Mouse (Mus musculus) monocyte, adult 59 days (primary cell): ENCODE data around the gene Urb2. TPM values are rescaled to one million over a fixed set of nuclear protein-coding genes. Genes with fewer than 3 reads are reported as not detected.

Experiments
- total RNA-seq, 2 experiments: library from RNA; stranded (reverse); gene quantifications; one replicate each; pipeline ENCODE4 v1.2.4; 2023

The Urb2 gene
- 1 to 10 TPM; 8.6 to 9.2 TPM for total RNA-seq

GRCm38 (mm10) chr8:124021237-124022227, at the start of gene Urb2, which contains the start of gene Taf5l:
Urb2 (plus strand) TSS chr8:124021508.
Taf5l (minus strand) TSS chr8:124021397.

GRCm38 (mm10) chr8:123982826-123983400, 38.4 kb upstream of the Urb2 start, which contains the start of gene Abcb10:
Abcb10 (minus strand) TSS chr8:123983122.

Other genes with a start within 250 kb of the Urb2 start
- gene Rab4a, start 215.5 kb upstream of the Urb2 start, total RNA-seq = 1 to 10 TPM in 1 of 2 experiments, not detected in 1; 1.2 TPM
- gene Ccsap, start 161.3 kb upstream of the Urb2 start, total RNA-seq = 1 to 10 TPM; 2.8 TPM
- not detected for gene Acta1, start 126.8 kb upstream of the Urb2 start, total RNA-seq
- gene Nup133, start 72.2 kb upstream of the Urb2 start, total RNA-seq = 10 to 100 TPM; 16.3 to 16.7 TPM
- gene Abcb10, start 38.4 kb upstream of the Urb2 start, total RNA-seq = 1 to 10 TPM; 5.7 to 7.4 TPM
- 10 to 100 TPM; 28.4 to 34.2 TPM for gene Taf5l, start 111 bp upstream of the Urb2 start, total RNA-seq
- 10 to 100 TPM; 12.6 to 24.9 TPM for gene Galnt2, start 209.9 kb downstream of the Urb2 start, total RNA-seq